Mouse (Mus musculus) kidney, adult 2 months (tissue): ENCODE data around the gene Slc12a8.
"Not testable (repeated sequence)": the region's sequence is repeated elsewhere in the genome, so short reads cannot be mapped to it uniquely, and the experiment has no call there.

Experiments used
- CTCF ChIP-seq: fragments of 200-500 bp; conservative IDR thresholded peaks from 2 replicates; pipeline ENCODE4 v1.5.1; 2011; ENCODE audit warnings: low read depth, mild to moderate bottlenecking, control low read depth, low read length, moderate library complexity, mixed read lengths; ENCODE audit not compliant: insufficient read depth, insufficient read length
- POLR2A ChIP-seq: fragments of 200-500 bp; IDR thresholded peaks from one replicate; pipeline ENCODE4 v1.6.1; 2011; ENCODE audit warnings: low read depth, low read length, control low read depth

- TF ChIP-seq CTCF, POLR2A: not testable (repeated sequence)
Observed at GRCm38 (mm10) chr16:33509231-33509630, 7.9 kb upstream of the Slc12a8 start.
